Comparison of ENCODE assay signal across 26 mouse cellular contexts in genomic region chr1:138801296-138801695, GRCm38 (mm10). TPM values are rescaled to one million over a fixed set of nuclear protein-coding genes. Genes with fewer than 3 reads are reported as not detected.
A peak's percentile ranks its signal among the peaks of the same experiment; 100 is the strongest.
DNase-seq lines count a peak whose midpoint lies in the region; ATAC-seq lines count a peak whose summit lies in the region.
"Had no signal": no experiment of that assay in that cellular context is flagged by ENCODE, and none has a peak within 500 bp of the region (broad histone marks: within the 10 kb centered on the region; RNA-seq: fewer than 3 reads in every experiment).

No protein-coding gene starts in this region.

- no peak overlapping the region for H3K4me2 ChIP-seq in midbrain, embryonic 16.5 days (ENCODE audit: low read length)
- no peak overlapping the region for H3K4me2 ChIP-seq in midbrain, embryonic 15.5 days
- H3K4me2 ChIP-seq: embryonic facial prominence, embryonic 13.5 days; embryonic facial prominence, embryonic 15.5 days; forebrain, embryonic 13.5 days; forebrain, embryonic 15.5 days had no signal

- peak; percentile 20 for DNase-seq in retina, adult 2 months (ENCODE audit: low read depth, low spot score)
- DNase-seq in retina, postnatal 1 day = peak; percentile 76
- no peak for DNase-seq in lung, postnatal 4 days
- no peak for DNase-seq in thymus, postnatal 4 days
- no peak for DNase-seq in adrenal gland, adult (ENCODE audit: inconsistent age in 2 of 2, low spot score in 1 of 2)
- DNase-seq: adrenal gland, adult 8-10 months; adrenal gland, postnatal 14 days; adrenal gland, postnatal 36 days; B cell, adult 2 months; cerebellum, adult 11 months; cerebellum, adult 18-20 months; cerebellum, adult 8-10 months; cerebellum, adult 9-11 months; cerebellum, postnatal 14 days; cerebellum, postnatal 36 days; embryo, embryonic 11 days; forebrain, postnatal 0 days had no signal

- no peaks in the 10 kb centered on the region for H3K36me3 ChIP-seq in midbrain, embryonic 16.5 days (ENCODE audit: control insufficient read depth, insufficient read depth, low read length)
- no peaks in the 10 kb centered on the region for H3K36me3 ChIP-seq in midbrain, embryonic 15.5 days (replicated peaks)
- H3K36me3 ChIP-seq: embryonic facial prominence, embryonic 13.5 days; embryonic facial prominence, embryonic 15.5 days; forebrain, embryonic 15.5 days; G1E had no signal

- no peak overlapping the region for H3K27ac ChIP-seq in midbrain, embryonic 16.5 days (ENCODE audit: low read length)
- H3K27ac ChIP-seq in midbrain, embryonic 15.5 days = no peak overlapping the region
- H3K27ac ChIP-seq: embryonic facial prominence, embryonic 13.5 days; embryonic facial prominence, embryonic 15.5 days; forebrain, embryonic 13.5 days; forebrain, embryonic 15.5 days had no signal

- no peaks in the 10 kb centered on the region for H3K4me1 ChIP-seq in midbrain, embryonic 16.5 days (ENCODE audit: control insufficient read depth, insufficient read depth, low read length)
- H3K4me1 ChIP-seq in midbrain, embryonic 15.5 days = no peaks in the 10 kb centered on the region
- H3K4me1 ChIP-seq: embryonic facial prominence, embryonic 13.5 days; embryonic facial prominence, embryonic 15.5 days; forebrain, embryonic 13.5 days; forebrain, embryonic 15.5 days had no signal

- no peaks in the 10 kb centered on the region for H3K27me3 ChIP-seq in midbrain, embryonic 16.5 days (ENCODE audit: control insufficient read depth, insufficient read depth, low read depth, low read length)
- H3K27me3 ChIP-seq in midbrain, embryonic 15.5 days (replicated peaks) = no peaks in the 10 kb centered on the region
- H3K27me3 ChIP-seq: CH12.LX; embryonic facial prominence, embryonic 13.5 days; embryonic facial prominence, embryonic 15.5 days; forebrain, embryonic 13.5 days; forebrain, embryonic 15.5 days had no signal

- 60% methylated on average over 3 of the region's 3 CpGs for WGBS in midbrain, embryonic 16.5 days
- 64% methylated on average over 3 of the region's 3 CpGs for WGBS in midbrain, embryonic 15.5 days

- H3K4me3 ChIP-seq in midbrain, embryonic 16.5 days (ENCODE audit: low read depth, low read length) = no peak overlapping the region
- no peak overlapping the region for H3K4me3 ChIP-seq in midbrain, embryonic 15.5 days
- H3K4me3 ChIP-seq: embryonic facial prominence, embryonic 13.5 days; embryonic facial prominence, embryonic 15.5 days; forebrain, embryonic 13.5 days; forebrain, embryonic 15.5 days had no signal

- 0 out of 2 replicates have a peak, but pooled peaks have one; percentile 56 for ATAC-seq in midbrain, embryonic 16.5 days
- no peak; the same call in 1 of the 2 replicates for ATAC-seq in midbrain, embryonic 15.5 days (replicated peaks)
- ATAC-seq: CD4-positive, CD25-positive, alpha-beta regulatory T cell, adult 4 months; forebrain, embryonic 13.5 days; forebrain, embryonic 15.5 days; forebrain, postnatal 0 days had no signal

- no peaks in the 10 kb centered on the region for H3K9me3 ChIP-seq in midbrain, embryonic 16.5 days (replicated peaks; ENCODE audit: control insufficient read depth, low read length, poor library complexity, severe bottlenecking)
- H3K9me3 ChIP-seq in midbrain, embryonic 15.5 days = no peaks in the 10 kb centered on the region
- H3K9me3 ChIP-seq: embryonic facial prominence, embryonic 13.5 days; embryonic facial prominence, embryonic 15.5 days; forebrain, embryonic 13.5 days; forebrain, embryonic 15.5 days; G1E had no signal

- H3K9ac ChIP-seq in midbrain, embryonic 16.5 days (ENCODE audit: low read depth, low read length) = no peak overlapping the region
- no peak overlapping the region for H3K9ac ChIP-seq in midbrain, embryonic 15.5 days
- H3K9ac ChIP-seq: embryonic facial prominence, embryonic 13.5 days; embryonic facial prominence, embryonic 15.5 days; forebrain, embryonic 13.5 days; forebrain, embryonic 15.5 days; forebrain, postnatal 0 days had no signal

RNA-seq across cellular contexts. Expression of gene Lhx9, which starts 47.1 kb away (rescaled TPM):
- 127 and 159 TPM in 2 replicates for polyA plus RNA-seq in midbrain, embryonic 16.5 days (2015; fragmentation: Nextera tagmentation; extraction: Ambion mirVana)
- polyA plus RNA-seq in midbrain, embryonic 15.5 days (2015; fragmentation: Nextera tagmentation; extraction: Ambion mirVana) = 124 and 139 TPM in 2 replicates
- polyA plus RNA-seq: CD4-positive, CD25-positive, alpha-beta regulatory T cell, adult 4 months had no signal

RNA-seq across cellular contexts. Expression of gene 2310009B15Rik, which starts 55.4 kb away (rescaled TPM):
- 35.9 and 36.3 TPM in 2 replicates for polyA plus RNA-seq in midbrain, embryonic 16.5 days (2015; fragmentation: Nextera tagmentation; extraction: Ambion mirVana)
- polyA plus RNA-seq in midbrain, embryonic 15.5 days (2015; fragmentation: Nextera tagmentation; extraction: Ambion mirVana) = 33.6 and 37.6 TPM in 2 replicates

Comparison
In these comparisons a context has a peak if more than half of its experiments do, and no peak if none do; other contexts are left out.
1. DNase-seq: peak in retina, adult 2 months (single experiment) and retina, postnatal 1 day (single experiment); none in lung, postnatal 4 days (0 of 2), thymus, postnatal 4 days (single experiment) and adrenal gland, adult (0 of 2).